Mouse (Mus musculus): ENCODE data around the gene A030005L19Rik. TPM values are rescaled to one million over a fixed set of nuclear protein-coding genes. Genes with fewer than 3 reads are reported as not detected.
A peak's percentile ranks its signal among the peaks of the same experiment; 100 is the strongest.
"Not testable (repeated sequence)": the region's sequence is repeated elsewhere in the genome, so short reads cannot be mapped to it uniquely, and the experiment has no call there.

The A030005L19Rik gene
- 0.25 TPM in 1 of 2 replicates, not detected in the other for polyA plus RNA-seq (2015; fragmentation: Nextera tagmentation; extraction: Ambion mirVana)

DNA sequence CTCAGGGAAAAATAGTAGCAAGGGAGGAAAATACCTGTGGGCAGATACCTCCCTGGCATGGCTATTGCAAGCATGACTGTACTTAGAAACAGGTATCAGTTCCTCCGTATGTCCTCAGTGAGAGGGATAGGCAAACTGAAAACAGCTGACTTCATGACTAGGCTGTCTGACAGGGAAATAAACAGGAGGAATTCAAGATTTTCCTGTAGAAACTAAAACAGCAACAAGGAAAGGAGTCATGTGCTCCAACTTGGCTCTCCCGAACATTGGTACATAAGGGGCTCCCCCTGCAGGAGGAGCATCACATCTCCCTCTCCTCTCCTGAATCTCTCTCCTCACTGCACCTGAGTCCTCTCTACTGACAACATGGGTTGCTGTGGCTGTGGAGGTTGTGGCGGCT is at the start of gene A030005L19Rik:
Gene A030005L19Rik (plus strand): TSS at position 301 of the 400 bp plus-strand sequence.
- H3K4me3 ChIP-seq = no peak within 1 kb of the TSS
- H3K4me2 ChIP-seq = no peak within 1 kb of the TSS
- no peak for ATAC-seq (ENCODE audit: low read depth)
- H3K36me3 ChIP-seq = no peaks in the 10 kb centered on the region
- no peaks in the 10 kb centered on the region for H3K9me3 ChIP-seq
- no peaks in the 10 kb centered on the region for H3K27me3 ChIP-seq
- no peak within 1 kb of the TSS for H3K9ac ChIP-seq
- WGBS = 86% methylated on average over 3 of the region's 3 CpGs
- no peak within 1 kb of the TSS for H3K27ac ChIP-seq (replicated peaks)
- H3K4me1 ChIP-seq (replicated peaks) = no peaks in the 10 kb centered on the region

DNA sequence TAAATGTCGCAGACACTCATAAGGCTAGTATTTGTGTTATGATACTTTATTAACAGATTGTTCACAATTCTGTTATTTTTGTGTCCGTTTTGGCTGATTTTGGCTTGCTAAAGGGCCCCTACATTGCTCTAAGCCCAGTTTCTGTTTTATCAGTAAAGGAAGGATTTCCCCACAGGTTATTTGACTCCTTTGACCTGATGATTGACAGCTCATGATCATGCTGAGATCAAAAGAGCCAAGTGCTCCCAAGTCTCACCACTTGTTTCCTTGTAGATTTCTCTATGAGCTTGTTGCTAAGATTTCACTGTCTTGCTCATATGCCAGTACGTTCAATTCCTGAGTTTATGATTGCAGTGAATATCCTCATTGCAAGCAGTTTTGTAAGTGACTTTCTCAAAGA is 42.9 kb upstream of the A030005L19Rik start:
- Histone ChIP-seq H3K4me3 (no peak overlapping the region), H3K27ac (replicated peaks) (no peak overlapping the region), H3K9ac (no peak overlapping the region), H3K4me2 (no peak overlapping the region), H3K36me3 (peaks cover 28% of the 10 kb centered on the region; the same call in 1 of the 2 replicates), H3K4me1 (replicated peaks) (peaks cover 7% of the 10 kb centered on the region), H3K27me3 (no peaks in the 10 kb centered on the region), H3K9me3 (no peaks in the 10 kb centered on the region)
- no peak for ATAC-seq (ENCODE audit: low read depth)
- WGBS = 82% methylated on average over 3 of the region's 3 CpGs

DNA sequence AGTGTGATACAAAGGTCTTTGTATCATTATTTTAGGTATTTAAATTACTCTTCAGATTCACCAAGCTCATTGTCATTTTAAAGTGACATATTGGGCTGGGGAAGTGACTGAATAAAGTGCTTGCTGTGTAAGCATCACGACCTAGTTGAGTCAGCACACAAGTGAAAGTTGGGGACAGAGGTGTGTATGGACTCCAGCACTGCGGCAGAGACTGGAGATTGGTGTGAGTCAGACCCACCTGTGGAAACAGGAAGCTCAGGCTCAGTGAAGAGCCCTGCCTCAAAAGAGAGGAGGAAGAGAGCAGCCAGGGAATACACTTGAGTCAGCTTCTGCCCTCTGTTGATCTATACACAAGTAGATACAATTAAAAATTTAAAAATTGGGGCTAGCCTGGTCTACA is 34.0 kb upstream of the A030005L19Rik start:
- H3K27me3 ChIP-seq = no peaks in the 10 kb centered on the region
- H3K4me2 ChIP-seq = no peak overlapping the region
- H3K4me1 ChIP-seq (replicated peaks) = no peaks in the 10 kb centered on the region
- H3K4me3 ChIP-seq = no peak overlapping the region
- WGBS = 85% methylated on average over 2 of the region's 2 CpGs
- ATAC-seq (ENCODE audit: low read depth) = no peak
- no peak overlapping the region for H3K27ac ChIP-seq (replicated peaks)
- H3K9me3 ChIP-seq = no peaks in the 10 kb centered on the region
- H3K9ac ChIP-seq = no peak overlapping the region
- H3K36me3 ChIP-seq = peaks cover 45% of the 10 kb centered on the region

DNA sequence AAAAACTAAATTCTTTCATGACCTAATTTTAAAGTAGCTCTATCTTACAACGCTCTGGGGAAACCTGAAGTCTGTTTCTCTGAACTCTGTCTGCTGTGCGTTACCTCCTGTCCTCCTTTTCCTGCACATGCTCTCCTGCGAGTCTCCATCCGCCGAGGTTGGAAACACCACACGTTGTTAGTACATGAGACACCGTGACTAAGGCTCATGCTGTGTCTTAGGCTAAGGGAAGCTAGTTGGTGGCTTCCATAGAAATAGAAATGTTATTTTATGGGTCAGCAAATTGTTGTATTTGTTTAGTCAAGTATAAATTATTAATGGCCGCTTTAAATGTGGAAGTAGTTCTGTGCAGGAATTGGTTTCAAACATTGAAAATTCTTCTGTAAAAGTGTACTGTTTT is 32.9 kb upstream of the A030005L19Rik start:
- Histone ChIP-seq H3K27ac (replicated peaks) (no peak overlapping the region), H3K4me1 (replicated peaks) (no peaks in the 10 kb centered on the region), H3K4me2 (no peak overlapping the region), H3K4me3 (no peak overlapping the region), H3K27me3 (no peaks in the 10 kb centered on the region), H3K9me3 (no peaks in the 10 kb centered on the region), H3K36me3 (peaks cover 48% of the 10 kb centered on the region), H3K9ac (no peak overlapping the region)
- no peak for ATAC-seq (ENCODE audit: low read depth)
- WGBS = 59% methylated on average over 8 of the region's 8 CpGs

DNA sequence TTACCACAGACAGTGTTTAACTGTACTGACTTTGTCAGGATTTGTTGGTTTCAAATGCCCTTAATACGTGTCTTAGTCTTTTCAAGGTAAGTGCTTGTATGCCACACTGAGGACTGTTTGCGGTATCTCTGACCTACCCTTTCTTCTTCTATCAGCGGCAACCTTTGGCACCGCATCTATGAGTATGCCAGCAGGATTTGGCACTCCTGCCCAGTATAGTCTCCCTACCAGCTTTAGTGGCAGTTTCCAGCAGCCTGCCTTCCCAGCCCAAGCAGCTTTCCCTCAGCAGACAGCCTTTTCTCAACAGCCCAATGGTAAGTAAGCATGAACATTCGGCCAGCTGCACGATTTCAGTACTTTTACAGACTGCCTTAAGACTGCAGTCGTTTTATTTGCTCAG is 19.9 kb upstream of the A030005L19Rik start:
- H3K4me1 ChIP-seq (replicated peaks) = no peaks in the 10 kb centered on the region
- no peak overlapping the region for H3K9ac ChIP-seq
- H3K4me2 ChIP-seq = no peak overlapping the region
- peaks cover 34% of the 10 kb centered on the region for H3K36me3 ChIP-seq
- no peaks in the 10 kb centered on the region for H3K9me3 ChIP-seq
- no peak overlapping the region for H3K27ac ChIP-seq (replicated peaks)
- H3K27me3 ChIP-seq = no peaks in the 10 kb centered on the region
- ATAC-seq (ENCODE audit: low read depth) = no peak
- 94% methylated on average over 7 of the region's 7 CpGs for WGBS
- no peak overlapping the region for H3K4me3 ChIP-seq

DNA sequence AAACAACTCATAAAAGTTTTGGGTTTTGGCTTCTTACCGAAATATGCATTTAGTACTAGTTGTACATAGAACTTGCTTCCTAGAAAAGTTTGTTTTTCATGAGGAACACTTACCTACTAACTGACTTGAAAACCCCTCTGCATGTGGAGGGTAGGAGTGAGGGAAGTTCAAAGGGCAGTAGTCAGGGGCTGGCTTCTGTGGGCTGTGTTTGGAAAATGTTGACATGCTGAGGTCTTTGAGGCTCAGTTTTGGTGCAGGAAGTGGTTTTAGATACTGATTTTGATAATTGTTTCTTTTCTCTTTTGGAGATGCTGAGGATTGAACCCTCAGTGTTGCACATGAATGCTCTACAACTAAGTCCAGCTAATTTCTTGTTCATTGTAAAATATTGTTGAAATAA is 12.6 kb upstream of the A030005L19Rik start:
- H3K9ac ChIP-seq = no peak overlapping the region
- no peaks in the 10 kb centered on the region for H3K4me1 ChIP-seq (replicated peaks)
- no peaks in the 10 kb centered on the region for H3K27me3 ChIP-seq
- whole genome bisulfite sequencing = 96% methylated on average over 1 of the region's 1 CpGs
- peaks cover 35% of the 10 kb centered on the region for H3K36me3 ChIP-seq
- no peak overlapping the region for H3K4me2 ChIP-seq
- ATAC-seq (ENCODE audit: low read depth) = no peak
- no peak overlapping the region for H3K27ac ChIP-seq (replicated peaks)
- no peak overlapping the region for H3K4me3 ChIP-seq
- no peaks in the 10 kb centered on the region for H3K9me3 ChIP-seq

DNA sequence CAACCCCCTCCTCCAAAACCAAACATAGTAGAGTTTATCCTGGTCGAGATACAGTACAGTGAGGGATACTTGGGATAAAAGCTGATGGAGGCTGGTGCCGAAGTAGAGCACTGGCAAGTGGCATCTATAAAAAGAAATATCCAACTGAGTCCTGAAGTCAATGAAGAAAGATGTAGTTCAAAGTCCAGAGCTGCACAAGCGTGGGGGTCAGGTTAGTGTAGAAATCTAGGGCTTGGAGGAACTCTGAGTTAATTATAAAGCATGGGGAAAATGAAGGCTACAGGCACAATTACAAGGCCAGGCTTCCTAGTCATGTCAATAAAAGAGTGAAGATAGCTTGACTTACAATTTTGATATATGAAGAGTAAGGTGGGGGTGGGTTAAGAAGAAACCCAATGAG is 11.9 kb upstream of the A030005L19Rik start:
- peaks cover 35% of the 10 kb centered on the region for H3K36me3 ChIP-seq
- ATAC-seq (ENCODE audit: low read depth) = no peak
- no peaks in the 10 kb centered on the region for H3K4me1 ChIP-seq (replicated peaks)
- H3K4me3 ChIP-seq = no peak overlapping the region
- no peaks in the 10 kb centered on the region for H3K9me3 ChIP-seq
- no peak overlapping the region for H3K4me2 ChIP-seq
- no peak overlapping the region for H3K9ac ChIP-seq
- 91% methylated on average over 3 of the region's 3 CpGs for WGBS
- H3K27ac ChIP-seq (replicated peaks) = no peak overlapping the region
- no peaks in the 10 kb centered on the region for H3K27me3 ChIP-seq

DNA sequence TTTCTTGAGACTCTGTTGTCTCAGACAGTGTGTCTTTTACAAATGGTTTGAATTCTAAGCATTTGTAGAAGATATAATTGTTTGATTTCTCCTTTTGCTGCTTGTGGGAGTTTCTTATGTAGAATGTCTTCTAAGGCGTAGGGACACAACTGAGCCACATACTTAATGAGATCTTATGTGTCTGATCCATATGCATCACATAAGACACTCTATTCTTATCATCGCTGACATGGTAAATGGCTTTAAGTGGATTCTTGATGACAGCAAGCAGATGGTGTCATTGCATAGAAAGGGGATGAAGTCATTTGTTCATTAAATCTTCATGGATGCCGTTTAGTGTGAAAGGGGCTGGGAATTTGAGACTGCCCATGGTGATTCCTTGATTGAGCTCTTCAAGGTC is 7.2 kb upstream of the A030005L19Rik start:
- peak; percentile 44; the same call in 1 of the 2 replicates for ATAC-seq (ENCODE audit: low read depth)

DNA sequence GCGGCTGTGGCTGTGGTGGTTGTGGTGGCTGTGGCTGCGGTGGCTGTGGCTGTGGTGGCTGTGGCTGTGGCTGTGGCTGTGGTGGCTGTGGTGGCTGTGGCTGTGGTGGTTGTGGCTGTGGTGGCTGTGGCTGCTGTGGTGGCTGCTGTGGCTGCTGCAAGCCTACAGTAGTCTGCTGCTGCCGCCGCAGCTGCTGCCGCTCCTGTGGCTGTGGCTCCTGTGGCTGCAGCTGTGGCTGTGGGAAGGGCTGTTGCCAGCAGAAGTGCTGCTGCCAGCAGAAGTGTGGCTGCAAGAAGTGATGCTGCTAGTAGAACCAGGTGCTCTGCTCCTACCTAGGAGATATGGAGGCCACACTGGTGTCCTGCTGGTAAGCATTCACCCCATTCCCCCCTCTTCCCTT is 309 bp downstream of the A030005L19Rik start:
- WGBS = 98% methylated on average over 5 of the region's 5 CpGs
- H3K9me3 ChIP-seq; H3K4me1 ChIP-seq (replicated peaks); ATAC-seq (ENCODE audit: low read depth); H3K9ac ChIP-seq; H3K27me3 ChIP-seq; H3K27ac ChIP-seq (replicated peaks); H3K36me3 ChIP-seq; H3K4me2 ChIP-seq; H3K4me3 ChIP-seq: not testable (repeated sequence)

More for the DNA sequence above, 7.2 kb upstream of the A030005L19Rik start:
- H3K9me3 ChIP-seq = no peaks in the 10 kb centered on the region
- H3K4me3 ChIP-seq = no peak overlapping the region
- H3K4me2 ChIP-seq = no peak overlapping the region
- WGBS = 61% methylated on average over 3 of the region's 3 CpGs
- H3K27ac ChIP-seq (replicated peaks) = no peak overlapping the region; the same call in 1 of the 2 replicates
- peaks cover 22% of the 10 kb centered on the region for H3K36me3 ChIP-seq
- no peak overlapping the region for H3K9ac ChIP-seq
- H3K27me3 ChIP-seq = no peaks in the 10 kb centered on the region
- H3K4me1 ChIP-seq (replicated peaks) = no peaks in the 10 kb centered on the region

DNA sequence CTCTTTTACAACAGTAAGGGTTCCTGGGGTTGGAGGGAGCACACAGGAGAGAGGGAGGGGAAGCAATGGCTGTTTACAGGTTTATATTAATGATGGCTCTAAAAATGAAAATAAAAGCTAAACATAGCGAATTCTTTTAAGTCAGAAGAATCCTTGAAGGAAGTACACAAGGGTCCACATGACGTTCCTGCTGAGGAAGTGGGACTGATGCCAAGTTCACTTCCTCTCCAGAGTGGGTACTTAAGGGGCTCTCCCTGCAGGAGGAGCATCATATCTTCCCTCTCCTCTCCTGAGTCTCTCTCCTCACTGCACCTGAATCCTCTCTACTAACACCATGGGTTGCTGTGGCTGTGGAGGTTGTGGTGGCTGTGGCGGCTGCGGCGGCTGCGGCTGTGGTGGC is 11.5 kb downstream of the A030005L19Rik start, which contains the start of gene A030014E15Rik:
Gene A030014E15Rik (plus strand): TSS at position 268 of the 400 bp plus-strand sequence.
- ATAC-seq (ENCODE audit: low read depth) = no peak
- no peaks in the 10 kb centered on the region for H3K36me3 ChIP-seq
- H3K4me2 ChIP-seq = no peak within 1 kb of the TSS
- H3K4me3 ChIP-seq = no peak within 1 kb of the TSS
- no peak within 1 kb of the TSS for H3K9ac ChIP-seq
- no peaks in the 10 kb centered on the region for H3K4me1 ChIP-seq (replicated peaks)
- H3K9me3 ChIP-seq = no peaks in the 10 kb centered on the region
- no peaks in the 10 kb centered on the region for H3K27me3 ChIP-seq
- no peak within 1 kb of the TSS for H3K27ac ChIP-seq (replicated peaks)
- WGBS = 89% methylated on average over 6 of the region's 6 CpGs

DNA sequence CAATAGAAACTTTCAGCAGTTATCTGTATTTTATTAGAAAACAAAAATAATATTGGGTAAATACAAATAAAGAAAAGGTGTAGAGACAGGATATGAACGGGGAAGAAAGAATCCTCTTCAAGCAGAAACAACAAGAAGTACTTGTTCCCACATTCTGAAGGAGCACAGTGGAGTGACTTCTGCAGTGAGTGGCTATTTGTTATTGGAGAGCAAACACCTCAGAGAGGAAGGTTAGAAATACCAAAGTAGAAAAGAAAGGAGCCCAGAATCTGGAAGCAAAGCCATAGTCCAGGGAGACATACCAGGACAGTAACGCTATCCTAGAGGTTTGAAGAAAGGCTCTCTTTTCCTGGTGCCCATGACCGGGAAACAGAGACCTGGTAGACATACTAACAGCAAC is 17.4 kb downstream of the A030005L19Rik start:
- not testable (repeated sequence) for H3K4me2 ChIP-seq; H3K9ac ChIP-seq; H3K36me3 ChIP-seq; H3K4me1 ChIP-seq (replicated peaks); H3K27me3 ChIP-seq; H3K9me3 ChIP-seq; ATAC-seq (ENCODE audit: low read depth); H3K4me3 ChIP-seq; H3K27ac ChIP-seq (replicated peaks)
- 87% methylated on average over 3 of the region's 3 CpGs for WGBS

DNA sequence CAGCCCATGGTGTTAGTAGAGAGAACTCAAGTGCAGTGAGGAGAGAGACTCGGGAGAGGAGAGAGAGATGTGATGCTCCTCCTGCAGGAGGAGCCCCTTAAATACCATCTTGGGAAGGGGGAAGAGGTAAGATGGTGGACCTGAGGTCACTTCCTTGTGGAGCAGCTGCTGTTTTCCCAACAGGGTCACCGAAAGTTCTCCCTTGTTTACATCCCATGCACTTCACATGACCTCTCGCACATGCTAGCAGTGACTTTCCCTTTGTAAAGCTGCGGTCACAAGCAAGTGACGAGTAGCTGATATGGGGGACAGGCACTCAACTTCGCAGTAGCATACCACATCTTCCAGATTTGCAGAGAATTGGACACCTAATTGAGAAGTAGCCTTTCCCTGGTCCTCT is 18.2 kb downstream of the A030005L19Rik start, which contains the start of gene Gm6217:
Gene Gm6217 (minus strand): TSS at position 74 of the 400 bp plus-strand sequence.
- not testable (repeated sequence) for H3K4me3 ChIP-seq; H3K27ac ChIP-seq (replicated peaks); H3K4me1 ChIP-seq (replicated peaks); H3K9ac ChIP-seq; ATAC-seq (ENCODE audit: low read depth); H3K27me3 ChIP-seq; H3K4me2 ChIP-seq; H3K9me3 ChIP-seq; H3K36me3 ChIP-seq
- no CpG with 5 or more reads among the region's 6 CpGs for WGBS

DNA sequence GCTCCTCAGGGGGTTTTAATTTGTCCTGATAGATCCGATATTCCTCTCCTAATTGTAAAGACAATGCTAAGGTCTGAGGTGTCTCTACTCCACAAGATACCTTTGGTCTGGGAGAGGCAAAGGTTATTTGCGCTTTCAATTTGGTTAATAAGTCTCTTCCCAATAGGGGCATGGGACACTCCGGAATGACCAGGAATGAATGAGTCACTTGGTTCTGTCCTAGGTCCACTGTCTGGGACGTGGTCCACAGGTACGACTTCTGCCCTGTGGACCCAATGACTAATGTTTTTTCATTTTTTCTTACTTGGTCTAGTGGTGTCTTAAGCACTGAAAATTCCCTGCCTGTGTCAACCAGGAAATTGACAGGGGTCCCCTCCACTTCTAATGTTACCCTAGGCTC is 25.5 kb downstream of the A030005L19Rik start:
- no peak for ATAC-seq (ENCODE audit: low read depth)
- Histone ChIP-seq H3K9me3 (0 out of 2 replicates have a peak, but pooled peaks cover 4% of the 10 kb centered on the region), H3K9ac (no peak overlapping the region), H3K4me1 (replicated peaks) (no peaks in the 10 kb centered on the region), H3K36me3 (no peaks in the 10 kb centered on the region), H3K4me3 (no peak overlapping the region), H3K4me2 (no peak overlapping the region), H3K27me3 (no peaks in the 10 kb centered on the region), H3K27ac (replicated peaks) (no peak overlapping the region)
- WGBS = 93% methylated on average over 5 of the region's 5 CpGs

Measured in neural tube, embryonic 13.5 days (tissue).